Mouse (Mus musculus): ENCODE results near the gene Lgals9.

The Lgals9 gene

GRCm38 (mm10) chr11:78920411-78920939 lies 64.3 kb downstream of the Lgals9 start, which contains the start of gene Nos2:
TSS of gene Nos2 (plus strand) at chr11:78920787.
- no peak for DNase-seq (ENCODE audit: low read depth, low spot score)

- no peak for DNase-seq (ENCODE audit: low read depth, low spot score)
Measured at GRCm38 (mm10) chr11:78919745-78920144, 65.0 kb downstream of the Lgals9 start.

DNA sequence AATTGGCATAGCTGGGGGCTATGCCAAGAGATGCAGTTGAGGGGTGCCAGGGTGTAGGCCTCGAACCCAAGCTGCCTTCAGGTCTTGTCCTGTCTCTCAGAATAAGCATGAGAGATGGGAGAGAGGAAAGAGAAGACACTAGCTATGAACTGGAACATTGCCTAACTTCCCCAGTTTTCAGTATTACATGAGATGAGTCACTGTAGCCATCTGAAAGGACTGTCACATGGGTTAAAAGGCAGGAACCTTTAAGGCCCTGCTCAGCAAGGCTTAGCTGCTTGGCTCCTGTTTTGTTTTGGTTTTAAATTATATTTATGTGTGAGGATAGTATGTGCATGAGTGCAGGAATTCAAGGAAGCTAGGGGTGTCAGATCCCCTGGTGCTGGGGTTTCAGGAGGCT lies 68.3 kb downstream of the Lgals9 start:
- no peak for DNase-seq (ENCODE audit: low read depth, low spot score)

DNA sequence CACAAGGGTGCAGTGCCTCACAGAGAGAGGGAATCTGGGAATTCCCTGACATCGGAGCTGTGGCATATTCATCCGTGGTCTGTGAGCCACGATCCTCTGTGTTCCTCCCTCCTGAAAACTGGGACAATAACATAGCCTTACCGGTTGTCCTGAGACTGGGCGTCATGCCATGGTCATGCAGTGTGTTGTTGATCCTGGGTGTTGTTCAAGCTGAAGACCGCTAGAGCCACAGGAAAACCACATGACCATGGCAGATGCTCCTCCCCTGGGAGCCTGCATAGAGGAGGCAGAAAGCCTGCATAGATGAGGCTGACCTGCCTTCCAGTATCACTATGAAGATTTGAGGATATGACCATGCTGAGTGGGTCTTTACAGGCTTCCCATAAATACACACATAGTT lies 69.3 kb downstream of the Lgals9 start:
- DNase-seq (ENCODE audit: low read depth, low spot score) = no peak
